Mouse (Mus musculus) left cerebral cortex, adult 2 months (tissue): ENCODE data around the gene Krtap22-2. TPM values are rescaled to one million over a fixed set of nuclear protein-coding genes. Genes with fewer than 3 reads are reported as not detected.
"Not testable (repeated sequence)": the region's sequence is repeated elsewhere in the genome, so short reads cannot be mapped to it uniquely, and the experiment has no call there.

Source experiments
- DNase-seq, 2 experiments: peaks; one replicate each; pipeline ENCODE4 v3.0.0; 2021 to 2022; ENCODE audit warnings: low spot score in 2 of 2, mixed read lengths in 1 of 2; ENCODE audit errors: extremely low spot score in 1 of 2
- H3K27ac ChIP-seq: fragments of 200-600 bp; 2 replicates; pipeline ENCODE4 v1.8.1; 2022
- H3K4me3 ChIP-seq: fragments of 200-600 bp; 2 replicates; pipeline ENCODE4 v1.8.1; 2022
- CTCF ChIP-seq: fragments of 200-600 bp; IDR thresholded peaks from 2 replicates; pipeline ENCODE4 v1.8.1; 2022; ENCODE audit warnings: antibody characterized with exemption, mild to moderate bottlenecking, moderate library complexity
- intact Hi-C: fragments of 180-260 bp; cut with DNase I; formaldehyde crosslinking; loops from one replicate; pipeline ENCODE4 v1.15.1; 2025
- long read RNA-seq, 2 experiments: library from polyadenylated mRNA; stranded (forward); transcript quantifications; one replicate each; pipeline ENCODE4 v2.0.0; 2021; ENCODE audit warnings: borderline mapping rate in 2 of 2
- total RNA-seq, 2 experiments: library from RNA; stranded (reverse); gene quantifications; 2 replicates each; pipeline ENCODE4 v1.2.3; 2021

Krtap22-2 gene
- total RNA-seq, result not detected
- long read RNA-seq, experiment 1, result 0 reads
- long read RNA-seq, experiment 2, result 0 reads

GRCm38 (mm10) chr16:89010659-89011058 lies at the start of gene Krtap22-2:
Krtap22-2 (minus strand) TSS chr16:89010759.
- DNase-seq, result no peak
- no peak for TF ChIP-seq CTCF
- Histone ChIP-seq H3K27ac (no peak within 1 kb of the TSS), H3K4me3 (no peak within 1 kb of the TSS)
- intact Hi-C loops, result no loop called here

- intact Hi-C loops, result no loop called here
- DNase-seq, result no peak
- no peak within 1 kb of the TSS for H3K27ac ChIP-seq
- H3K4me3 ChIP-seq, result no peak within 1 kb of the TSS
- no peak for TF ChIP-seq CTCF
Observed at GRCm38 (mm10) chr16:89047783-89048182, 37.2 kb upstream of the Krtap22-2 start, which contains the start of gene Krtap6-5. Krtap6-5 (minus strand) TSS chr16:89047883.

GRCm38 (mm10) chr16:89041372-89041771 lies 30.8 kb upstream of the Krtap22-2 start, which contains the start of gene Gm10228:
Gm10228 (minus strand) TSS chr16:89041472.
- DNase-seq, H3K4me3 ChIP-seq, H3K27ac ChIP-seq, intact Hi-C loops: not testable (repeated sequence)

GRCm38 (mm10) chr16:89031399-89031798 lies 20.8 kb upstream of the Krtap22-2 start, which contains the start of gene Krtap6-1:
Krtap6-1 (plus strand) TSS chr16:89031699.
- H3K27ac ChIP-seq, DNase-seq, intact Hi-C loops, H3K4me3 ChIP-seq: not testable (repeated sequence)

GRCm38 (mm10) chr16:89014984-89015383 lies 4.4 kb upstream of the Krtap22-2 start, which contains the start of gene Gm10229:
Gm10229 (plus strand) TSS chr16:89015284.
- H3K4me3 ChIP-seq, H3K27ac ChIP-seq, intact Hi-C loops, DNase-seq: not testable (repeated sequence)

GRCm38 (mm10) chr16:89013973-89014372 lies 3.4 kb upstream of the Krtap22-2 start:
- no peak overlapping the region for H3K27ac ChIP-seq
- TF ChIP-seq CTCF, result no peak
- no peak overlapping the region for H3K4me3 ChIP-seq
- no peak for DNase-seq
- intact Hi-C loops, result no loop called here

- no peak for TF ChIP-seq CTCF
- H3K4me3 ChIP-seq, result no peak within 1 kb of the TSS
- intact Hi-C loops, result no loop called here
Observed at GRCm38 (mm10) chr16:88962773-88963172, 47.8 kb downstream of the Krtap22-2 start, which contains the start of gene Krtap16-3. Krtap16-3 (minus strand) TSS chr16:88962873.

More at GRCm38 (mm10) chr16:88962773-88963172, 47.8 kb downstream of the Krtap22-2 start, which contains the start of gene Krtap16-3:
- H3K27ac ChIP-seq, result no peak within 1 kb of the TSS
- DNase-seq, result no peak

Other genes starting within 250 kb of the Krtap22-2 start
- not detected for gene 2310057N15Rik, start 236.6 kb downstream of the Krtap22-2 start, total RNA-seq
- not detected for gene Gm5965, start 232.9 kb downstream of the Krtap22-2 start, total RNA-seq
- not detected for gene Gm20741, start 198.5 kb downstream of the Krtap22-2 start, total RNA-seq
- gene Krtap15, start 190.5 kb downstream of the Krtap22-2 start, total RNA-seq, result not detected
- gene Krtap14, start 184.6 kb downstream of the Krtap22-2 start, total RNA-seq, result not detected
- not detected for gene Krtap19-1, start 141.3 kb downstream of the Krtap22-2 start, total RNA-seq
- gene Krtap19-2, start 136.5 kb downstream of the Krtap22-2 start, total RNA-seq, result not detected
- gene Krtap19-3, start 132.7 kb downstream of the Krtap22-2 start, total RNA-seq, result not detected
- not detected for gene Krtap19-4, start 125.7 kb downstream of the Krtap22-2 start, total RNA-seq
- not detected for gene Krtap19-5, start 114.3 kb downstream of the Krtap22-2 start, total RNA-seq
- not detected for gene Krtap19-9b, start 78.5 kb downstream of the Krtap22-2 start, total RNA-seq
- gene Krtap16-3, start 47.9 kb downstream of the Krtap22-2 start, total RNA-seq, result not detected
- gene Gm10229, start 4.5 kb upstream of the Krtap22-2 start, total RNA-seq, result not detected
- gene Krtap6-1, start 20.9 kb upstream of the Krtap22-2 start, total RNA-seq, result not detected
- gene Gm10228, start 30.7 kb upstream of the Krtap22-2 start, total RNA-seq, result not detected
- not detected for gene Krtap6-5, start 37.1 kb upstream of the Krtap22-2 start, total RNA-seq
- not detected for gene 1110025L11Rik, start 53.2 kb upstream of the Krtap22-2 start, total RNA-seq
- gene Krtap6-3, start 73.3 kb upstream of the Krtap22-2 start, total RNA-seq, result not detected
- not detected for gene Gm6358, start 130.1 kb upstream of the Krtap22-2 start, total RNA-seq
- not detected for gene Gm10061, start 140.3 kb upstream of the Krtap22-2 start, total RNA-seq
- not detected for gene Gm9789, start 147.2 kb upstream of the Krtap22-2 start, total RNA-seq
- not detected for gene Gm7735, start 158.7 kb upstream of the Krtap22-2 start, total RNA-seq
- not detected for gene 1110057P08Rik, start 164.0 kb upstream of the Krtap22-2 start, total RNA-seq
- not detected for gene Krtap20-2, start 195.1 kb upstream of the Krtap22-2 start, total RNA-seq